Mouse (Mus musculus): ENCODE results near the gene Lin9.

Gene Lin9

GRCm38 (mm10) chr1:180707813-180708212, 66.9 kb downstream of the Lin9 start:
- no peak for DNase-seq (ENCODE audit: low read depth)

GRCm38 (mm10) chr1:180708935-180709776, 68.2 kb downstream of the Lin9 start:
- no peak for DNase-seq (ENCODE audit: low read depth)

- peak; percentile 49 for DNase-seq (ENCODE audit: low read depth)
These were observed 77.8 kb downstream of the Lin9 start for GRCm38 (mm10) chr1:180718756-180719155.

- no peak for DNase-seq (ENCODE audit: low read depth)
These were observed 78.5 kb downstream of the Lin9 start for GRCm38 (mm10) chr1:180719483-180719882.

GRCm38 (mm10) chr1:180719951-180720689, 79.2 kb downstream of the Lin9 start:
- peak; percentile 78 for DNase-seq (ENCODE audit: low read depth)

GRCm38 (mm10) chr1:180722608-180723007, 81.7 kb downstream of the Lin9 start:
- no peak for DNase-seq (ENCODE audit: low read depth)

GRCm38 (mm10) chr1:180723701-180724238, 82.8 kb downstream of the Lin9 start:
- DNase-seq (ENCODE audit: low read depth): peak; percentile 42

GRCm38 (mm10) chr1:180725704-180726179, 84.8 kb downstream of the Lin9 start, which contains the start of gene Acbd3:
Gene Acbd3 (plus strand): TSS chr1:180726043.
- peak; percentile 90 for DNase-seq (ENCODE audit: low read depth)

- no peak for DNase-seq (ENCODE audit: low read depth)
These were observed 85.2 kb downstream of the Lin9 start for GRCm38 (mm10) chr1:180726183-180726582.

GRCm38 (mm10) chr1:180729231-180729630, 88.3 kb downstream of the Lin9 start:
- peak; percentile 12 for DNase-seq (ENCODE audit: low read depth)
